Mouse (Mus musculus) midbrain, embryonic 11.5 days (tissue): ENCODE measurements around the gene Gm38392. TPM values are rescaled to one million over a fixed set of nuclear protein-coding genes. Genes with fewer than 3 reads are reported as not detected.

Source experiments
- ATAC-seq: fragments of 200-750 bp; cut with Nextera tagmentation; 2 replicates; pipeline ENCODE4 v1.8.0; 2017; ENCODE audit warnings: moderate TSS enrichment, moderate library complexity; ENCODE audit not compliant: low FRiP score
- DNase-seq: peaks from one replicate; pipeline ENCODE4 v3.0.0; 2015; ENCODE audit warnings: low spot score; ENCODE audit errors: missing footprints
- H3K27ac ChIP-seq: fragments of 300-500 bp; sonication (generic); 2 replicates; pipeline ENCODE4 v1.5.1; 2014; ENCODE audit warnings: low read depth, low read length
- H3K27me3 ChIP-seq: fragments of 300-500 bp; sonication (generic); 2 replicates; pipeline ENCODE4 v1.6.1; 2014; ENCODE audit warnings: mild to moderate bottlenecking, low read length, moderate library complexity, mixed read lengths; ENCODE audit not compliant: control insufficient read depth, insufficient read depth
- H3K36me3 ChIP-seq: fragments of 300-500 bp; sonication (generic); 2 replicates; pipeline ENCODE4 v1.6.1; 2014; ENCODE audit warnings: mild to moderate bottlenecking, low read length, moderate library complexity, mixed read lengths; ENCODE audit not compliant: control insufficient read depth, insufficient read depth
- H3K4me1 ChIP-seq: fragments of 300-500 bp; sonication (generic); 2 replicates; pipeline ENCODE4 v1.6.1; 2014; ENCODE audit warnings: low read length; ENCODE audit not compliant: control insufficient read depth, insufficient read depth
- H3K4me2 ChIP-seq: fragments of 300-500 bp; sonication (generic); 2 replicates; pipeline ENCODE4 v1.6.1; 2014; ENCODE audit warnings: mild to moderate bottlenecking, moderate library complexity
- H3K4me3 ChIP-seq: fragments of 300-500 bp; sonication (generic); 2 replicates; pipeline ENCODE4 v1.5.1; 2014; ENCODE audit warnings: low read depth, low read length
- H3K9ac ChIP-seq: fragments of 300-500 bp; sonication (generic); 2 replicates; pipeline ENCODE4 v1.6.1; 2014; ENCODE audit warnings: low read length
- H3K9me3 ChIP-seq: fragments of 300-500 bp; sonication (generic); 2 replicates; pipeline ENCODE4 v1.6.1; 2016; ENCODE audit warnings: low read length; ENCODE audit not compliant: control insufficient read depth
- WGBS: fragments of 180-500 bp; shearing (Covaris S2); extraction: QIAGEN DNeasy Blood & Tissue Kit; methylation state at CpG from one replicate; pipeline ENCODE4 v1.1.7; 2014; 5-methylcytosine and 5-hydroxymethylcytosine counted together
- polyA plus RNA-seq: library from polyadenylated mRNA; unstranded; fragments of >200 nt; fragmentation: Nextera tagmentation; extraction: Ambion mirVana; gene quantifications from 2 replicates; pipeline ENCODE4 v1.2.1, GENCODE M21; 2014

Gene Gm38392
- polyA plus RNA-seq, 1 experiment from 2014 or later, result 0.11 TPM

DNA sequence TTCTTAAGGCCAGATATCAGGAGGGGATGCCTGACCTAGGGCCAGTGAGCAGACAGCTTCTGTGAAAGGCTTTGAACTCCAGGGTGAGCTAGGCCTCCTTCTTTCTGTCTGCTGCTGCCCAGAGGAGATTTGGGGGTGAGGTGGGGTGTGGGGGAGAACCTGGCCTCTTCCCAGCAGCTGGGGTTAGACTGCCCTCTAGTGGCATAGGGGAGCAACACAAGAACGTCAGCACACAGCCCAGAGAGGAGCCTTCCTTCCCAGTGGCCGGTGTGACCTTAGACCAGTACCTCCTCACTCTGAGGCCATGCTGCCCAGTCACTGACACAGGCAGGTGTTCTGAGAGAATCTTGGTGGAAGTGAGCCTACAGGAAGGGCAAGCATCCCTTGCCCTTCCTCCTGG, 42.9 kb downstream of the Gm38392 start:
- H3K9ac ChIP-seq, result no peak overlapping the region
- H3K36me3 ChIP-seq, result no peaks in the 10 kb centered on the region
- no peak overlapping the region for H3K27ac ChIP-seq
- H3K4me2 ChIP-seq, result no peak overlapping the region
- H3K9me3 ChIP-seq, result no peaks in the 10 kb centered on the region
- no peak overlapping the region for H3K4me3 ChIP-seq
- H3K27me3 ChIP-seq, result peaks cover 75% of the 10 kb centered on the region
- ATAC-seq (no peak), DNase-seq (peak; percentile 94)
- 9% methylated on average over 2 of the region's 2 CpGs for WGBS
- H3K4me1 ChIP-seq, result peaks cover 18% of the 10 kb centered on the region

DNA sequence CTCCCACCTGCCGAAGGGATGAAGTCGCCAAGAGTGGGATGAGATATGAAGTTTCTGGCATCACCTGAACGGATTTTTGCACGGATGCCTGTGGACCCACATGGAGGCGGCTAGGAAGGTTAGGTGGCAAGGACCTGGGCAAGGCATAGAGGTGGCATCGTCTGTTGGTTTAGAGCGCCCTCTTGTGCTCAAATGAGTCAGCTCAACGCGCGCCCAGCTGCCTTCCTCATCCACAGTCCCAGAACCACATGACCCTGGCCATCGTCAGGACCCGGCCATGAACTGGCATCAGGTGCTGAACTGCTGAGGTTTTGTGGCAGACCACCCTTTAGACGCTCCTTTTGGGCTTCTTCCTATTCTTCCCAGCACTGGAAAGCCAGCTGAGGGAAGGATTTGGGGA, 44.5 kb downstream of the Gm38392 start:
- Histone ChIP-seq H3K27me3 (peaks cover 87% of the 10 kb centered on the region), H3K4me2 (no peak overlapping the region), H3K4me3 (no peak overlapping the region), H3K36me3 (no peaks in the 10 kb centered on the region), H3K4me1 (peaks cover 27% of the 10 kb centered on the region), H3K9me3 (no peaks in the 10 kb centered on the region), H3K9ac (no peak overlapping the region), H3K27ac (no peak overlapping the region)
- WGBS, result under 1% methylated on average over 13 of the region's 13 CpGs
- ATAC-seq (peak; percentile 39; the same call in 1 of the 2 replicates), DNase-seq (peak; percentile 98)

DNA sequence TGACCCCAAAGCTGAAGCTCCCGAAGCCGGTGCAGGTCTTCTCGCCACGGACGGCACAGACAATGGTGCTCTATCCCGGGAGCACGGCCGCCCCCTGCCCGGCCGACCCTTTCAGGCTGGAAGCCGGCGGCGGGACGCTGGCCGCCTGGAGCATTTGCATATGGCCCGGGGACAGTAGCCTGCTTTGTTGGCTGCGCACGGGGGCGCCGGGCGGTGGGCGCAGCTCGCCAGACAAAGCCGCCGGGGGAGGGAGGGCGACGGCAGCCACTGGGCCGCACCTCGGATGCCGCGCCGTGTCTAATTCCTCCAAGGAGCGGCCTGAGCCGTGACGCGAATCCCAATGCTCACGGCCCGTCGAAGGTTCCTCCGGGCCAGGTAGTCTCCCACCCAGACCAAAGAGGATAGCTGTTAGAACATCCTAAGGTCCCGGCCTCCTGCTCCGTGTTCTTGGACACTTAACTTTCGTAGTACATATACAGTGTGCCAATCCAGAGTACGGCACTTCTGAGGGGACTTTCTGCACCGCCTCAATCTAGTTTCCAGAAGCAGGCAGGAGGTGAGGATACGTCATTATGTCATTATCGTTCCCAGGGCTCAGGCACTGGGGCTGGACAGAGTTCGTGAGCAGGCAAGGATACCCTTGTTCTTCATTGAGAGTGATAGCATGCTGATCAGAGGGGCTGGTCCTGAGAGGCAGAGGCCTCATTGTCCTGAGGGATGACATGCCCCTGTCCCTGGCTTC, 45.8 kb downstream of the Gm38392 start:
- H3K27me3 ChIP-seq, result peaks cover 95% of the 10 kb centered on the region
- ATAC-seq (peak; percentile 72), DNase-seq (peak; percentile 95)

DNA sequence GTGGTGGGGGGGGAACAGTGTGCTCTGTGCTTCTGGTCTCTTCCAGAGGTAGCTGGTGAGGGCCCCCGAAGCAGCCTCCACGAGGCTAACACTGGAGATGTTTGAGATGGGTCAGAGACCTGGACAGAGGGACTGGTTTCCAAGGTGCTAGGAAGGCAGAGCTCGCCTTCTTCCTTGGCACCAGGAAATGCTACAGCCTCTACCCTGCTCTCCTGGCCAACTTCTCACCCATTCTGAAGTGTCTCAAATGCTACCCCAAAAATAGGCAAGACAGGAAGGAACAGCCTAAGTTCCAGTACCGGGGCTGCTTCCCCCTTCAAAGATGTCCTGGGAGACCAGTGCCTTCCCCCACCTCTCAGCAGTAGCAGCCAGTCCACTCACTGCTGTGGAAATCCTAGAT, 47.6 kb downstream of the Gm38392 start:
- 60% methylated on average over 4 of the region's 4 CpGs for WGBS

More for the DNA sequence above, 45.8 kb downstream of the Gm38392 start:
- WGBS, result 1% methylated on average over 45 of the region's 48 CpGs
- peak overlapping the region; percentile 46 for H3K9ac ChIP-seq
- peak overlapping the region; percentile 37 for H3K4me2 ChIP-seq
- H3K4me3 ChIP-seq, result peak overlapping the region; percentile 11; the same call in 1 of the 2 replicates
- H3K36me3 ChIP-seq, result no peaks in the 10 kb centered on the region
- peaks cover 40% of the 10 kb centered on the region for H3K4me1 ChIP-seq
- no peaks in the 10 kb centered on the region for H3K9me3 ChIP-seq
- H3K27ac ChIP-seq, result peak overlapping the region; percentile 65

DNA sequence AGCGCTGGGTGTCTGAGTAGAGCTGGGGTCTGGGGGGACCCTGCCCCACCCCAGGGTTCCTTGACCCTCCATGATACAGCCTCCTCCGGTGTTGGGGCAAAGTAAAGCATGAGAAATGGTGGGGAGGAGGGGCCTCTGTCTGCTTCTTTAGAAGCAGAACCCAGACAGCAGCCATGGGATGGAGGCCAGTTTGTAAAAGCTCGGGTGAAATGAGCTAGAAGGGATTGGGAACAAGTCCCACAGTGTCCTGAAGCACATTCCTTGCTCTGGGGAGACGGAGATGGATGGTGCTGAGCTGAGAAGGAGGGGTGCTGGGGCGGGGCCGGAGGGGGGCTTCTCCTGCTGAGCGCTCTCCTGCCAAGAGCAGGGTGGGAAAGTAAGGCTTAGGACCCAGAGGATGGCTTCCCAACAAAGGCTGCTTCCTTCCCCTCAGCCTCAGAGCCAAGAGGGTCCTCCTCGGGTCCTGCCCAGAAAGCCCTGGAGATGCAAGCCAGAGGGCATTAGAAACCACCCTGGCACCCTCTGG, 48.1 kb downstream of the Gm38392 start:
- no peak for DNase-seq
- 31% methylated on average over 8 of the region's 8 CpGs for WGBS
- H3K9ac ChIP-seq, result no peak overlapping the region

More for the DNA sequence above, 47.6 kb downstream of the Gm38392 start:
- Histone ChIP-seq H3K27ac (no peak overlapping the region), H3K9ac (no peak overlapping the region), H3K9me3 (no peaks in the 10 kb centered on the region), H3K4me2 (no peak overlapping the region), H3K36me3 (no peaks in the 10 kb centered on the region), H3K4me3 (no peak overlapping the region), H3K4me1 (peaks cover 44% of the 10 kb centered on the region), H3K27me3 (peaks cover 92% of the 10 kb centered on the region)
- ATAC-seq, result no peak
- DNase-seq, result no peak

DNA sequence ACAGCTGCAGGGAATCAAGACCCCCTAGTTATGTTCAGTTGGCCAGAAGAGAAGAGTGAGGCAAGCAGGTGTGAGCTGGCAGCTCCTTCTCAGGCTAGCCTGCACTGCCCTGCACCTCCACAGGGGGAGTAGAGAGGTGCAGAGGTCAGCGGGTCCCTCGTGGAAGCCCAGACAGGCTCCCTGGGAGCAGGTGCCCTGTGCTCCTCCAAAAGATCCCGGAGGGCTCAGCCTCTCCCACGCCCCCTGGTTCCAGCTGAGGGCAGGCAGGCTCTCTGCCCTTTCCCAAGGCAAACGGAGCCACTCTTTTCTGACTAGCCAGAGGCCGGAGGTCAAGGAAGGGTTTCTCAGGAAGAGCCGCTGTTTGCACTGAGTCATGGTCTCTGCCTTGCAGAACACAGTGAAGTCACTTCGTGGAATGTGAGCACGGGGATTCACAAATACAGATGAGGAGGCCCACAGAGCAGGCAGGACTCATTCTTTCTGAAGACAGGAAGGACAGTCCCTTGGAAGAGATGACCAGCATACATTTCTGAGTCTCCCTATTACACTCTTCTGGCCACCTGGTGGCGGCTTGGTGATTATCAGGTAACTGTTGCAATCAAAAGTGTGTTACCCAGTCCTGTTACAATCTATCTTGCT, 49.3 kb downstream of the Gm38392 start:
- Histone ChIP-seq H3K36me3 (no peaks in the 10 kb centered on the region), H3K27ac (peak overlapping the region; percentile 55; the same call in 1 of the 2 replicates), H3K4me2 (no peak overlapping the region), H3K4me1 (peaks cover 50% of the 10 kb centered on the region), H3K9ac (no peak overlapping the region; the same call in 1 of the 2 replicates), H3K9me3 (no peaks in the 10 kb centered on the region), H3K27me3 (peaks cover 92% of the 10 kb centered on the region), H3K4me3 (no peak overlapping the region)
- ATAC-seq (no peak), DNase-seq (peak; percentile 92)
- 4% methylated on average over 10 of the region's 10 CpGs for WGBS

More for the DNA sequence above, 48.1 kb downstream of the Gm38392 start:
- H3K9me3 ChIP-seq, result no peaks in the 10 kb centered on the region
- no peak for ATAC-seq
- H3K27me3 ChIP-seq, result peaks cover 92% of the 10 kb centered on the region
- H3K36me3 ChIP-seq, result no peaks in the 10 kb centered on the region
- H3K4me2 ChIP-seq, result no peak overlapping the region
- peaks cover 44% of the 10 kb centered on the region for H3K4me1 ChIP-seq
- peak overlapping the region; percentile 3; the same call in 1 of the 2 replicates for H3K27ac ChIP-seq
- no peak overlapping the region for H3K4me3 ChIP-seq

DNA sequence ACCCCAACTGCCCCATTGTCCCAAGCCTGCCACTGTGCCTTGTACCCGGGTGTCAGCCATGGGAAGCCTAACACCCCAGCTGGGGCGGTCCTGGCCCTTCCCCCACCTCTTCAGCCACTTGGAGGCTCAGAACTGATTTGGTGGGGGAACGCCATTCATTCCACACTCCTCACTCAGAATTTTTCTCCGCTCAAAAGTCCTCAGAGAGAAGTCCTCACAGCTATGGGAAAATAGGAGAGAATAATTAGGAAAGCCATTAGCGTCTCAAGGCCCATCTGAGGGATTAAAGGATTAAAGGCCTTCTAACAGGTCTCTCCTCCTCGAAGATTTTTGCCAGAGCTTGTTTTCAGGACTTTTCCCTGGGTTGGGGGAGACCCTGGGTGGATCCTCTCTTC, 49.9 kb downstream of the Gm38392 start:
- Histone ChIP-seq H3K9ac (peak overlapping the region; percentile 10), H3K4me1 (peaks cover 54% of the 10 kb centered on the region), H3K9me3 (no peaks in the 10 kb centered on the region), H3K4me2 (no peak overlapping the region; the same call in 1 of the 2 replicates), H3K27me3 (peaks cover 93% of the 10 kb centered on the region), H3K4me3 (no peak overlapping the region), H3K27ac (peak overlapping the region; percentile 55), H3K36me3 (no peaks in the 10 kb centered on the region)
- ATAC-seq (no peak), DNase-seq (no peak)
- WGBS, result 4% methylated on average over 6 of the region's 6 CpGs

DNA sequence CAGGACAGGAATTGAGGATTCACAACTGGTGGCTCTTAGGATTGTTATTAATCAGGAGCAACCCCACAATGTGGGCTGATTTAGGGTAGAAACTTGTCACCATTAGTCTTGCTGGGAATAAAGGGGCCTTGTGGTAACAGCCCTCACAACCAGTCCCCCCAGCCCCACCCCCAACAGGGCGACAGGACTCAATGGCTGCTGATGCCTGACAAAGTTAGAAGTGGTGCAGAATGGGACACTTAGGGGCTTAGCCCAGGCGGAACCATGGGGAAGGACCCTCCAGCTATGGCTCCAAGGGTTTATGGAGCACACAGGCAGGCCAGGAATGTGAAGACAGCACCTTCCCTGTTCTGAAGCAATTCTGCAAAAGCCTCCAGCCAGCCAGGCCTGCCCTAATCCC, 51.4 kb downstream of the Gm38392 start:
- no peak overlapping the region for H3K27ac ChIP-seq
- DNase-seq (no peak), ATAC-seq (no peak)
- H3K36me3 ChIP-seq, result no peaks in the 10 kb centered on the region
- no peak overlapping the region for H3K9ac ChIP-seq
- no peaks in the 10 kb centered on the region for H3K9me3 ChIP-seq
- H3K4me3 ChIP-seq, result no peak overlapping the region
- peaks cover 88% of the 10 kb centered on the region for H3K27me3 ChIP-seq
- H3K4me1 ChIP-seq, result peaks cover 50% of the 10 kb centered on the region
- no peak overlapping the region for H3K4me2 ChIP-seq
- WGBS, result 14% methylated on average over 2 of the region's 2 CpGs

DNA sequence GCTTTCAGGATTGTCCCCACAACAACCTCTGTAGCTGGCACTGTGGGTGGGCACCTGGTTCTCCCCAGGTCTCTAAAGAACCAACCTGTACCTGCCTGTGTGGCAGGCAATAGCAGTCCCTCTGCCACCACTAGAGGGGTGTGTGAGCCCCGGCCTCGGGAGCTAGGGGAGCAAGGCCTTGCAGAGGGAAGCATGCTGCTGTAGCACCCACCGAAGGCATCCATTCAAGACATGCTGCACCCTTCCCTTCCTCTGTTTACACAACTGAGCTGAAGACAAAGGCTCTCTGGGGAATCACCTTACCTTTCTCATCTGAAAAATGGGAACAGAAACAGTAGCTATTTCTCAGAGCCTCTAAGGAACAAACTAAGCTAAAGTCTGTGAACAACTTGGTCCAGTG, 51.8 kb downstream of the Gm38392 start:
- no peak overlapping the region for H3K27ac ChIP-seq
- H3K27me3 ChIP-seq, result peaks cover 88% of the 10 kb centered on the region
- H3K9ac ChIP-seq, result no peak overlapping the region

More for the DNA sequence above, 51.8 kb downstream of the Gm38392 start:
- H3K4me2 ChIP-seq, result no peak overlapping the region
- H3K4me3 ChIP-seq, result no peak overlapping the region
- no peaks in the 10 kb centered on the region for H3K9me3 ChIP-seq
- H3K36me3 ChIP-seq, result 0 out of 2 replicates have a peak, but pooled peaks cover 2% of the 10 kb centered on the region
- H3K4me1 ChIP-seq, result peaks cover 49% of the 10 kb centered on the region
- WGBS, result 4% methylated on average over 3 of the region's 3 CpGs
- ATAC-seq (no peak), DNase-seq (no peak)
